Mouse (Mus musculus) embryonic fibroblast, embryonic 13.5 days (primary cell): ENCODE results near the gene Pmvk.

ENCODE experiments used
- CTCF ChIP-seq: IDR thresholded peaks from 2 replicates; pipeline ENCODE4 v1.5.1; 2011; ENCODE audit warnings: mild to moderate bottlenecking, control low read depth, low read length, moderate library complexity, borderline replicate concordance; ENCODE audit not compliant: insufficient read depth
- POLR2A ChIP-seq: IDR thresholded peaks from 2 replicates; pipeline ENCODE4 v1.6.1; 2011; ENCODE audit warnings: low read depth, mild to moderate bottlenecking, control low read depth, low read length, moderate library complexity

DNA sequence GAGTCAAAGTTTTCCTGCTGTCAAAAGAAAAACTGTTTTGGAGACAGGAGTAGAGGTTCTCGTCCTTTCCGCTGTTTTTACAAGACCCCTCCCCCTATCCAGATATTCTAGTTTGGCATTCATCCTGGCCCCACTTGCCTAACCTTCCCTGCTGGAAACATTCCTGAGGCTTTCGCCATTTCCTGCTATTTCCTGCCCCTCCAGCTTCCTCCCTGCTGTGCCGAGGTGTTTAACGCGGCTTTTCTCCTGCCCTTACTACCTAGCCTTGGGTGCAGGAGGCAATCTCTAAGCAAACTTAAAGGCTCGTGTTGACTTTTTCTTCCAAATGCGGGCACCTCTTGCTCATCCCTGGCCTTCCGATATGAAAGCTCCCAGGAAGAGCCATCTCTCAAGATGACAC, 34.8 kb upstream of the Pmvk start:
- TF ChIP-seq CTCF (no peak), POLR2A (no peak; the same call in none of the 2 replicates)
